In genomic region chr11:35458068-35458467, GRCm38 (mm10) we compare ENCODE assay signal across 22 mouse cellular contexts.
"Had no signal": no experiment of that assay in that cellular context is flagged by ENCODE, and none has a peak within 500 bp of the region (broad histone marks: within the 10 kb centered on the region; RNA-seq: fewer than 3 reads in every experiment).

No protein-coding gene starts in this region.

- H3K27ac ChIP-seq: heart, embryonic 10.5 days; hindbrain, embryonic 13.5 days; hindbrain, embryonic 15.5 days; intestine, embryonic 15.5 days; left cerebral cortex, adult 2 months; limb, embryonic 10.5 days; limb, embryonic 12.5 days; liver, embryonic 14.5 days had no signal

- H3K4me1 ChIP-seq: intestine, embryonic 15.5 days had no signal

- ATAC-seq: inflammation-experienced regulatory T-cells, adult 6 months; intestine, embryonic 15.5 days; intestine, postnatal 0 days had no signal

- DNase-seq: gastrocnemius, postnatal 14 days; heart, adult 18-20 months; heart, postnatal 10 days; heart, postnatal 4 days; kidney, adult 18-20 months; kidney, adult 8-10 months; kidney, postnatal 10 days; kidney, postnatal 25 days; kidney, postnatal 4 days had no signal

- H3K27me3 ChIP-seq: intestine, embryonic 15.5 days; limb, embryonic 12.5 days had no signal

- H3K4me3 ChIP-seq: heart, embryonic 10.5 days; heart, embryonic 12.5 days; hindbrain, embryonic 13.5 days; hindbrain, embryonic 15.5 days; intestine, embryonic 15.5 days; layer of hippocampus, adult 2 months; left cerebral cortex, adult 2 months; limb, embryonic 10.5 days; limb, embryonic 12.5 days had no signal

- H3K4me2 ChIP-seq: heart, embryonic 12.5 days; hindbrain, embryonic 13.5 days; hindbrain, embryonic 15.5 days; intestine, embryonic 15.5 days; limb, embryonic 12.5 days; liver, embryonic 11.5 days had no signal

- H3K9ac ChIP-seq: heart, embryonic 12.5 days; hindbrain, embryonic 13.5 days; hindbrain, embryonic 15.5 days; intestine, embryonic 15.5 days; limb, embryonic 12.5 days; liver, embryonic 14.5 days had no signal

- H3K9me3 ChIP-seq: heart, embryonic 10.5 days; heart, embryonic 12.5 days; hindbrain, embryonic 13.5 days; hindbrain, embryonic 15.5 days; intestine, embryonic 15.5 days; limb, embryonic 10.5 days; limb, embryonic 12.5 days had no signal

- H3K36me3 ChIP-seq: heart, embryonic 10.5 days; heart, embryonic 12.5 days; hindbrain, embryonic 13.5 days; hindbrain, embryonic 15.5 days; intestine, embryonic 15.5 days; limb, embryonic 10.5 days; limb, embryonic 12.5 days had no signal
